Mouse (Mus musculus) cortical plate, adult 2 months (tissue): ENCODE measurements around the gene Pign.

ENCODE experiments used
- CTCF ChIP-seq: fragments of 200-500 bp; IDR thresholded peaks from 2 replicates; pipeline ENCODE4 v1.5.1; 2011; ENCODE audit warnings: mild to moderate bottlenecking, control low read depth, low read length; ENCODE audit not compliant: insufficient read depth; ENCODE audit errors: extremely low read depth
- POLR2A ChIP-seq: fragments of 200-500 bp; IDR thresholded peaks from 2 replicates; pipeline ENCODE4 v1.6.1; 2011; ENCODE audit warnings: mild to moderate bottlenecking, low read length, control low read depth; ENCODE audit not compliant: insufficient read depth; ENCODE audit errors: extremely low read depth

GRCm38 (mm10) chr1:105588697-105589096 lies 74.8 kb downstream of the Pign start:
- TF ChIP-seq POLR2A, result no peak
- TF ChIP-seq CTCF, result no peak
